In genomic region chr13:99642301-99642700, GRCm38 (mm10) we compare ENCODE assay signal across 8 mouse cellular contexts.
DNase-seq lines count a peak whose midpoint lies in the region; ATAC-seq lines count a peak whose summit lies in the region.

No protein-coding gene starts in this region.

- H3K4me3 ChIP-seq in neural tube, embryonic 13.5 days: no peak overlapping the region

- intact Hi-C loops in left cerebral cortex, postnatal 4 days (cut with DNase I): loop anchor here (5.0 kb wide), 1 partner anchor 125 kb away; the partner anchor contains the start of gene Map1b
- intact Hi-C loops in left cerebral cortex, postnatal 25 days (cut with DNase I): no loop called here

- no peaks in the 10 kb centered on the region for H3K9me3 ChIP-seq in neural tube, embryonic 13.5 days

- no peaks in the 10 kb centered on the region for H3K27me3 ChIP-seq in neural tube, embryonic 13.5 days

- H3K9ac ChIP-seq in neural tube, embryonic 13.5 days: no peak overlapping the region

- H3K4me1 ChIP-seq in neural tube, embryonic 13.5 days (replicated peaks): peaks cover 23% of the 10 kb centered on the region

- no peaks in the 10 kb centered on the region for H3K36me3 ChIP-seq in neural tube, embryonic 13.5 days

- H3K27ac ChIP-seq in neural tube, embryonic 13.5 days (replicated peaks): peak overlapping the region; percentile 35

- WGBS in neural tube, embryonic 13.5 days: 60% methylated on average over 5 of the region's 5 CpGs

- no peak overlapping the region for H3K4me2 ChIP-seq in neural tube, embryonic 13.5 days

- peak; percentile 68 for DNase-seq in left cerebral cortex, postnatal 4 days
- no peak for DNase-seq in left cerebral cortex, postnatal 25 days (ENCODE audit: low spot score in 2 of 2)
- DNase-seq in cerebellum, postnatal 14 days: peak; percentile 39 to 51
- peak; percentile 46 to 70 for DNase-seq in heart, adult 18-20 months
- DNase-seq in layer of hippocampus, adult 9-11 months: no peak
- DNase-seq in ovary, postnatal 14 days (ENCODE audit: low spot score): no peak

- no peak for ATAC-seq in neural tube, embryonic 13.5 days (ENCODE audit: low read depth)
- no peak for ATAC-seq in monocyte, adult 5-6 weeks (replicated peaks; ENCODE audit: insufficient number of reproducible peaks, low FRiP score, low TSS enrichment, poor library complexity, severe bottlenecking)

Comparison
In these comparisons a context has a peak if more than half of its experiments do, and no peak if none do; other contexts are left out.
1. DNase-seq: peak in left cerebral cortex, postnatal 4 days (single experiment), cerebellum, postnatal 14 days (2 of 2) and heart, adult 18-20 months (2 of 2); none in left cerebral cortex, postnatal 25 days (0 of 2), layer of hippocampus, adult 9-11 months (single experiment) and ovary, postnatal 14 days (single experiment).